Mouse (Mus musculus) midbrain, embryonic 14.5 days (tissue): ENCODE measurements around the gene 1700018B08Rik. TPM values are rescaled to one million over a fixed set of nuclear protein-coding genes. Genes with fewer than 3 reads are reported as not detected.

ENCODE experiments used
- ATAC-seq: fragments of 200-750 bp; cut with Nextera tagmentation; 2 replicates; pipeline ENCODE4 v1.8.0; 2017; ENCODE audit warnings: moderate number of reproducible peaks, moderate library complexity; ENCODE audit not compliant: low FRiP score, low TSS enrichment
- DNase-seq: peaks from one replicate; pipeline ENCODE4 v3.0.0-alpha.2; 2015
- H3K27ac ChIP-seq: fragments of 300-500 bp; sonication (generic); replicated peaks from 2 replicates; pipeline ENCODE4 v1.5.1; 2014; ENCODE audit warnings: mild to moderate bottlenecking, low read depth, low read length, moderate library complexity
- H3K27me3 ChIP-seq: fragments of 300-500 bp; sonication (generic); 2 replicates; pipeline ENCODE4 v1.6.1; 2014; ENCODE audit warnings: low read length, control low read depth, mixed read lengths; ENCODE audit not compliant: control insufficient read depth, insufficient read depth
- H3K36me3 ChIP-seq: fragments of 300-500 bp; sonication (generic); 2 replicates; pipeline ENCODE4 v1.6.1; 2014; ENCODE audit warnings: low read length, control low read depth; ENCODE audit not compliant: control insufficient read depth, insufficient read depth
- H3K4me1 ChIP-seq: fragments of 300-500 bp; sonication (generic); 2 replicates; pipeline ENCODE4 v1.6.1; 2014; ENCODE audit warnings: mild to moderate bottlenecking, antibody characterized with exemption, low read length, control low read depth; ENCODE audit not compliant: control insufficient read depth, insufficient read depth
- H3K4me2 ChIP-seq: fragments of 300-500 bp; sonication (generic); 2 replicates; pipeline ENCODE4 v1.6.1; 2014; ENCODE audit warnings: mild to moderate bottlenecking, low read length, moderate library complexity
- H3K4me3 ChIP-seq: fragments of 300-500 bp; sonication (generic); replicated peaks from 2 replicates; pipeline ENCODE4 v1.5.1; 2014; ENCODE audit warnings: low read depth, low read length
- H3K9ac ChIP-seq: fragments of 300-500 bp; sonication (generic); replicated peaks from 2 replicates; pipeline ENCODE4 v1.6.1; 2014; ENCODE audit warnings: mild to moderate bottlenecking, low read length, moderate library complexity
- H3K9me3 ChIP-seq: fragments of 300-500 bp; sonication (generic); 2 replicates; pipeline ENCODE4 v1.6.1; 2016; ENCODE audit warnings: low read length, control low read depth, mixed read lengths; ENCODE audit not compliant: control insufficient read depth
- WGBS: fragments of 180-500 bp; shearing (Covaris S2); extraction: QIAGEN DNeasy Blood & Tissue Kit; methylation state at CpG from one replicate; pipeline ENCODE4 v1.1.7; 2014; 5-methylcytosine and 5-hydroxymethylcytosine counted together
- polyA plus RNA-seq: library from polyadenylated mRNA; unstranded; fragments of >200 nt; fragmentation: Nextera tagmentation; extraction: Ambion mirVana; gene quantifications from 2 replicates; pipeline ENCODE4 v1.2.1, GENCODE M21; 2014

The 1700018B08Rik gene
- polyA plus RNA-seq, 1 experiment from 2014 or later, result 0.22 TPM

GRCm38 (mm10) chr8:121541862-121542261, 2.3 kb downstream of the 1700018B08Rik start:
- H3K9me3 ChIP-seq, result no peaks in the 10 kb centered on the region
- no peak overlapping the region for H3K4me2 ChIP-seq
- no peaks in the 10 kb centered on the region for H3K36me3 ChIP-seq
- H3K4me3 ChIP-seq, result no peak overlapping the region
- no peaks in the 10 kb centered on the region for H3K4me1 ChIP-seq
- ATAC-seq (no peak), DNase-seq (no peak)
- 86% methylated on average over 19 of the region's 19 CpGs for WGBS
- no peaks in the 10 kb centered on the region for H3K27me3 ChIP-seq
- no peak overlapping the region for H3K9ac ChIP-seq
- H3K27ac ChIP-seq, result no peak overlapping the region

DNA sequence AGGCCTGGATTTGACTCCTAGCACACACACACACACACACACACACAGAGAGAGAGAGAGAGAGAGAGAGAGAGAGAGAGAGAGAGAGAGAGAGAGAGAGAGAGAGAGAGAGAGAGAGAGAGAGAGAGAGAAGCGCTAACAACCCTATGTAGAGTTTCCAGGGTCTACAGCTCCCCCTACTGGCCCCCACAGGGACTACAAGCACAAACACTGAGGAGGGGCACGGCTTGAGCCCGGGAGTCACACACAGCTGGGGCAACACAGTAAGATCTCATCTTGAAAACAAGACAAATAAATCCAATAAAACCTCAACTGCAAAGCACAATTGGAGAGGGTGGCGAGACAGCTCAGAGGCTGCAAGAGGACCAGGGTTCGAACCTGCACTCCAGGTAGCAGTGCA, 11.7 kb downstream of the 1700018B08Rik start:
- WGBS, result 48% methylated on average over 5 of the region's 5 CpGs
- DNase-seq, result peak; percentile 44

DNA sequence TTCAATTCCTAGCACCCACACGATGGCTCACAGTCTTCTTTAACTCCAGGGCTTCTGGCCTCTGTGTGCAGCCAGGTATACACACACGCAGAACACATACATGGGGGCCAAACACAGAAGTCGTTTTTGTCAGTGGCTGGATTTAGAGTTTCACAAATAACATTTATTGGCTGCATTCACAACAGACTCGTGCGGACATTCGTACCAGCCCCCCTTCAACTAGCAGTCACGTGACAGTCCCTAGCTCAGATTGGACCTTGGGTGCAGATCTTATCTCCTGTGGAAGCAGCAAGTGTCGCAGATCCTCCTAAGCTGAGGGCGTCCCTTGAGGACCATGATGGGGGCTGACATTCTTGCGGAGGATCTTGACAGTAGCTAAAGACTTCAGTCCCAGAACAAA, 13.5 kb downstream of the 1700018B08Rik start:
- H3K27ac ChIP-seq, result no peak overlapping the region
- 84% methylated on average over 10 of the region's 10 CpGs for WGBS
- no peak overlapping the region for H3K4me3 ChIP-seq
- no peaks in the 10 kb centered on the region for H3K4me1 ChIP-seq
- no peak overlapping the region for H3K9ac ChIP-seq
- DNase-seq, result no peak
- no peak overlapping the region for H3K4me2 ChIP-seq
- no peaks in the 10 kb centered on the region for H3K36me3 ChIP-seq
- H3K27me3 ChIP-seq, result no peaks in the 10 kb centered on the region
- no peak for ATAC-seq
- H3K9me3 ChIP-seq, result no peaks in the 10 kb centered on the region

More for the DNA sequence above, 11.7 kb downstream of the 1700018B08Rik start:
- no peaks in the 10 kb centered on the region for H3K4me1 ChIP-seq
- no peak overlapping the region for H3K27ac ChIP-seq
- H3K9ac ChIP-seq, result no peak overlapping the region
- no peak overlapping the region for H3K4me2 ChIP-seq
- H3K9me3 ChIP-seq, result no peaks in the 10 kb centered on the region
- ATAC-seq, result no peak
- H3K36me3 ChIP-seq, result no peaks in the 10 kb centered on the region
- H3K4me3 ChIP-seq, result no peak overlapping the region
- no peaks in the 10 kb centered on the region for H3K27me3 ChIP-seq

DNA sequence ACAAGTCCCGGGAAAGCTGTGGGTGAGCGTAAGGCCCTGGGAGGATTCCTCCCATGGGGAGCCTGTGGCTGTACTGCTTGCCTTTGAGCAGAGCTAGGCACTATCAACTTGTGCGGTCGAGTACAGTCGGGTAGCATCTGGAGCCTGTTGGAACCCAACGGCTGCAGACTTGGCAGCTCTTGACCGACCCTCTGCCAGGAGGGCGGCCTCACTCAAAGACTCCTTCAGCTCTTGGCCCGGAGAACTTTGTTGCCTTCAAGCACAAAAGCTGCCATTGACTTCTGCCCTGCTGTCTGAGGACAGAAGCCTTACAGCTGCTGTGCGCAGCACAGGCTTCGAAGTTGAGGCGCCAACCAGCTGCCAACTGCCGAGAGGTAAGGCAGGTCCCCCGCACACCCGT, 15.3 kb downstream of the 1700018B08Rik start:
- no peak overlapping the region for H3K4me2 ChIP-seq
- no peak overlapping the region for H3K27ac ChIP-seq
- H3K27me3 ChIP-seq, result no peaks in the 10 kb centered on the region
- DNase-seq (no peak), ATAC-seq (no peak)
- no peaks in the 10 kb centered on the region for H3K4me1 ChIP-seq
- no peak overlapping the region for H3K9ac ChIP-seq
- no peaks in the 10 kb centered on the region for H3K36me3 ChIP-seq
- WGBS, result 90% methylated on average over 15 of the region's 15 CpGs
- no peak overlapping the region for H3K4me3 ChIP-seq
- H3K9me3 ChIP-seq, result no peaks in the 10 kb centered on the region

DNA sequence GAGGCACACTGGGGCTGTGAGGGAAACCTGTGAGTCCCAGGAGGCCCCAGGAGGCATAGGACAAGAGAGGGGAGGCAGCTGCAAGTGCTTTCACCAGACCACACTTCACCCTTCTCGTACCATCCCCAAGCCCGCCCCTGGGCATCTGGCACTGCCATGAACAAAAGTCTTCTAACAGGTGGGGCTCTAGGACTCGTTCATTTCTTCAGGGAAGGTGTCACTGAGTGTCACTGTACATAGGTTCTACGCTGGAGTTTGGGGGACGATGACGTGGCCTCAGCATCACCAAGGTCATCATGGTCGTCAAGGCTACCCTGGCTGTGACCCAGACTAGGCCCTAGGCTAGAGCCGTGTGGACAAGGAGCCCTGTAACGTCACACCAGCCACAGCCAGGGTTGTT, 16.4 kb downstream of the 1700018B08Rik start:
- DNase-seq (no peak), ATAC-seq (no peak)
- H3K4me3 ChIP-seq, result no peak overlapping the region
- no peaks in the 10 kb centered on the region for H3K9me3 ChIP-seq
- no peak overlapping the region for H3K9ac ChIP-seq
- no peaks in the 10 kb centered on the region for H3K36me3 ChIP-seq
- no peaks in the 10 kb centered on the region for H3K4me1 ChIP-seq
- H3K4me2 ChIP-seq, result no peak overlapping the region
- H3K27ac ChIP-seq, result no peak overlapping the region
- WGBS, result 83% methylated on average over 9 of the region's 9 CpGs
- no peaks in the 10 kb centered on the region for H3K27me3 ChIP-seq

- Histone ChIP-seq H3K4me3 (no peak overlapping the region), H3K4me2 (no peak overlapping the region), H3K27me3 (no peaks in the 10 kb centered on the region), H3K36me3 (no peaks in the 10 kb centered on the region), H3K9ac (no peak overlapping the region), H3K9me3 (no peaks in the 10 kb centered on the region), H3K4me1 (no peaks in the 10 kb centered on the region), H3K27ac (no peak overlapping the region)
- no peak for ATAC-seq
- WGBS, result 80% methylated on average over 6 of the region's 6 CpGs
- DNase-seq, result no peak
Measured at GRCm38 (mm10) chr8:121526811-121527550, 17.1 kb downstream of the 1700018B08Rik start.

DNA sequence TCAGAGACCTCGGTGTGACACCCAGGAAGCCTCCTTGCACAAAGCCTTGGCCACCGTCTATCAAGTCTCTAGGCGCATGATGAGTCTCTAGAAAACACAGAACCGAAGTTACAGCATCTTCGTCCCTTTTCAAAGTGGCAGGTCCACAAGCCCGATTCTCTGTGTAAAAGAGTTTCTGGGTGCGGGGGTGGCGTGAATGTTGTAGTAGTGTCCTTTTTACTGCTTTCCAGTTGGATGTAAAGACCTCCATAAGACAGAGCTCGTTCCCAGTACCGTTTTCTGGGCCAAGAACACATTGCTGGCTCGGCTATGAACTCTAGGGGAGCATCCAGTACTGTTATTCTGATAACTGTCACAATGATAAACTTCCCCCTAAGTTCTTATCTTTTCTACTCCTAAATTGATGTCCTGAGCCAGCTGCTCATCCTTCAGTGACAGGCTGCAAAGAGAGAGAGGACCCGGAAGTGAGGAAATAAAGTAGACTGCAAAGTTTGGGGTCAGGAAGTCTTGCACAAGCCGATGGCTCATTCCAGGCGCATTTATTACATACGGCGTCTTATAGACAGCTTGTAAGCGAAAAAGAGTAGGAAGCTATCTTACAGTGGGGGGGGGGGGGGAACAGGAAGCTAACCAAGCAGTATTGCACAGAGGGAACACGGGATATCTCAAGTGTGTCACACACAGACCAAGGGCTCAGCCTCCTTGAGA, 18.9 kb downstream of the 1700018B08Rik start:
- WGBS, result 86% methylated on average over 18 of the region's 18 CpGs

GRCm38 (mm10) chr8:121513429-121513828, 30.7 kb downstream of the 1700018B08Rik start:
- H3K4me2 ChIP-seq, result no peak overlapping the region
- H3K9me3 ChIP-seq, result no peaks in the 10 kb centered on the region
- H3K4me3 ChIP-seq, result no peak overlapping the region
- no peak overlapping the region for H3K27ac ChIP-seq
- H3K36me3 ChIP-seq, result no peaks in the 10 kb centered on the region
- H3K27me3 ChIP-seq, result 0 out of 2 replicates have a peak, but pooled peaks cover 5% of the 10 kb centered on the region
- no peaks in the 10 kb centered on the region for H3K4me1 ChIP-seq
- 9% methylated on average over 12 of the region's 12 CpGs for WGBS
- DNase-seq, result peak; percentile 94
- ATAC-seq, result peak; percentile 57; the same call in 1 of the 2 replicates
- no peak overlapping the region for H3K9ac ChIP-seq

More for the DNA sequence above, 18.9 kb downstream of the 1700018B08Rik start:
- Histone ChIP-seq H3K36me3 (no peaks in the 10 kb centered on the region), H3K9ac (no peak overlapping the region), H3K4me2 (no peak overlapping the region), H3K27me3 (no peaks in the 10 kb centered on the region), H3K4me1 (no peaks in the 10 kb centered on the region), H3K4me3 (no peak overlapping the region), H3K27ac (no peak overlapping the region), H3K9me3 (no peaks in the 10 kb centered on the region)
- no peak for ATAC-seq
- no peak for DNase-seq

DNA sequence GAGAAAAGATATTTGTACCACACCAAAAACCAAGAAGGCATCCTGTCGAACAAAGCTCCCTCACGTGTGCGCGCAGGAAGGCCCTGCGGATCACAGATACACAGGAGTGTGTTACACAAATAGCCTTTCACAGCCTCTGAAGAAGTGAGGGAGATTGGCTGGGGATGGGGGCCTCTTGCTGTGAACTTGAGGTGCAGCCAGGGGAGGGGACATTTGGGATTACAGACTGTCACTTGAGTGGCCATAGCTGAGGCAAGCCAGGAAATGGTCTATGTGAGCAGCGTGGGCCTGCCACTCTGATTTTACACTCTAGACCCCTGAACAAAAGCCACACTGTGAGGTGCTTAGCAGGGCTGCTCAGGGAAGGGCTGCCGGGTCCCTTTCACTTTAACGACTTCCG, 32.4 kb downstream of the 1700018B08Rik start:
- Histone ChIP-seq H3K4me2 (no peak overlapping the region), H3K4me3 (no peak overlapping the region), H3K36me3 (no peaks in the 10 kb centered on the region), H3K27me3 (0 out of 2 replicates have a peak, but pooled peaks cover 5% of the 10 kb centered on the region), H3K9ac (no peak overlapping the region), H3K27ac (no peak overlapping the region), H3K9me3 (no peaks in the 10 kb centered on the region), H3K4me1 (no peaks in the 10 kb centered on the region)
- ATAC-seq (no peak), DNase-seq (peak; percentile 14)
- 41% methylated on average over 9 of the region's 9 CpGs for WGBS
